Mouse (Mus musculus): ENCODE data around the gene Dtx3l.

Dtx3l gene

GRCm38 (mm10) chr16:35888910-35889309, 50.0 kb downstream of the Dtx3l start:
- DNase-seq (ENCODE audit: low spot score in 2 of 2): no peak

- DNase-seq (ENCODE audit: low spot score in 2 of 2): no peak
Measured at GRCm38 (mm10) chr16:35888174-35888573, 50.8 kb downstream of the Dtx3l start.

All from spleen, postnatal 10 days (tissue).